Mouse (Mus musculus) regulatory T cell (primary cell): ENCODE data around the gene Map2k1.
"Not testable (repeated sequence)": the region's sequence is repeated elsewhere in the genome, so short reads cannot be mapped to it uniquely, and the experiment has no call there.

Experiments used
- in situ Hi-C: fragments of 300-600 bp; cut with MboI, MseI; formaldehyde crosslinking; loops from one replicate; pipeline ENCODE4 v1.15.1; 2025; ENCODE audit warnings: high pct_unique_total_duplicates

Gene Map2k1

DNA sequence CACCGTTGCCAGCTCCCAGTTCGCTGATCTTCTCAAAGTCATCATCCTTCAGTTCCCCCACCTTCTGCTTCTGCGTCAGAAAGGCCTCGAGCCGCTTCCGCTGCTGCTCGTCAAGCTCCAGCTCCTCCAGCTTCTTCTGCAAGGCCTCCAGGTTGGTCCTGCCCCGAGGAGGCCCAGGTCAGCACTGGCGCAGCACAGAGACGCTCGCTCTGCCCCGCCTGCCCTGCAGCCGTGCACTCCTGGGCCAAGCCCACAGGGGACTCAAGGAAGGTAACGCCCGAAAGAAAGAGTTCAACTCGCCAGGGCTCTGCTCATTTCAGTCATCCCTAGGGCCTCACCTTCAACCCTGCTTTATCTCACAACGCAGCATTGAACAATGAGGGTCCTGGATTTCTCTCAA is 39.0 kb downstream of the Map2k1 start:
- in situ Hi-C loops: no loop called here

DNA sequence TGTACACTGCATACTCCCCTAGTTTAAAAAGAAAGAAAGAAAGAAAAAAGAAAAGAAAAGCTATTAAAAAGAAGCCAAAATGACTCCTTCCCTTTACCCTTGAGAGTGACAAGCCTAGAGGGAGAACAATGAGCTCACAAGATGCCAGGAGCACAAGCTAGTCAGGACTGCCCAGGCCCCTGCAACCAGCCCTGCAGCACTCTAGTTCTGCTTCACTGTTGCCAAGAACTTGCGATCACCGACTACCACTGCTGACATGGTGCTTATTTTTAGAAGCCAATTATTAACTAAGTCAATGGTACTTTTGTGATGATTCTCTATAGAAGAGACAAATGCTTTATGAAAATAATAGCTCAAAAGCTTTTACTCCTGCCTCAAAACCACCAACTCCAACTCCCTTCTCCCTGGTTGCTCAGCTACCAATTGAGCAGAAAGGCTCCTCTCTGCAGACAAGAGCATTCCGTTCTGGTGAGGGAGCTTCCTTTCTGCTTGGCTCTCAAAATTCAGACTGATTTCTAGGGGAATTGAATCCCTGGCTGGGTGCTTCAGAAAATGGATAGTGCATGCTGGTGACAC is 45.8 kb downstream of the Map2k1 start:
- in situ Hi-C loops: no loop called here

DNA sequence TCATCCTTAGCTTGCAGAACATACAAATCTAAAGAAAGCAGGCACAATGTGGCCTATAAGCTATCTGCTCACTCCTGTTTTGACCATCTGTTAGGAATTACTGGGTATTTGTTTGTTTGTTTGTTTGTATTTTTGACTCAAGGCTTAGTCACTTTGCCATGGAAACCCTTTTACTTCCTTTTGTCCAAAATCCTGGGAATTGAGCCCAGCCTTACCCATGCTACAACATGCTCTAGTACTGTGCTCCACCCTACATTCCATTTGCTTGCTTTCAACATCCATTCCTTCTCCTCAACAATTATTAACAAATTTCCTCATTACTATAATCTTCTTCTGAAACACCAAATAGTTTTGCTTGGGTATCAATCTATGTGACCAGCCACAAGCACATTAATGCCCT is 50.6 kb downstream of the Map2k1 start:
- in situ Hi-C loops: no loop called here

DNA sequence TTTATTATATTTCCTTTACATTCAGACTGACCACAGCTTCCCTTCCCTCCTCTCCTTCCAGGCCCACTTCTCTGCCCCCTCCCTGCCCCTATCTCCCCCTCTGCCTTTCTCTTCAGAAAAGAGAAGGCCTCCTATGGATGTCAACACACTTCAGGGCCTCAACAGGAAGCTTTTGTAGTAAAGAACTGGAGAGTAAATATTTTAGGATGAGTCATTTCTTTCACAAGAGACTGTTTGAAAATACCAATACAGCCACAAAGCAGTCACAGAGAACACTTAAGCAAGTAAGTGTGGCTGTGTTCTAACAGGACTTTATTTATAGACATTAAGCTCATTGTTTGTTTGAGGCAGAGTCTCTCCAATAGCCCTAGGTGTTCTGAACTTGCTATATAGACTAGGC is 51.1 kb downstream of the Map2k1 start:
- in situ Hi-C loops: no loop called here

DNA sequence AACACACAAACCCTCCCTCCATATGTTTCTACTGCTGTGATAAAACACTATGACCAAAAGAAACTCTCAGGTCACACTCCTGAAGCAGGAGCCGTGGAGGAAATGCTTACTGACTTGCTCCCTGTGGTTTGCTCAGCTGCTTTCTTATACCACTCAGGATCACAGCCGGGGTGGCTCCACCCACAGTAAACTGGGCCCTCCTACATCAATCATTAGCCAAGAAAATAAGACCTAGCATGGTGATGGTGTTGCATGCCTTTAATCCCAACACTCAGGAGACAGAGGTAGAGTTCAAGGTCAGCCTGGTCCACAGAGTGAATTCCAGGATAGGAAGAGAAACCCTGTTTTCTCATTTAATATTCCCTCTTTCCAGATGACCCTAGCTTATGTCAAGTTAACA is 53.5 kb downstream of the Map2k1 start:
- in situ Hi-C loops: no loop called here

DNA sequence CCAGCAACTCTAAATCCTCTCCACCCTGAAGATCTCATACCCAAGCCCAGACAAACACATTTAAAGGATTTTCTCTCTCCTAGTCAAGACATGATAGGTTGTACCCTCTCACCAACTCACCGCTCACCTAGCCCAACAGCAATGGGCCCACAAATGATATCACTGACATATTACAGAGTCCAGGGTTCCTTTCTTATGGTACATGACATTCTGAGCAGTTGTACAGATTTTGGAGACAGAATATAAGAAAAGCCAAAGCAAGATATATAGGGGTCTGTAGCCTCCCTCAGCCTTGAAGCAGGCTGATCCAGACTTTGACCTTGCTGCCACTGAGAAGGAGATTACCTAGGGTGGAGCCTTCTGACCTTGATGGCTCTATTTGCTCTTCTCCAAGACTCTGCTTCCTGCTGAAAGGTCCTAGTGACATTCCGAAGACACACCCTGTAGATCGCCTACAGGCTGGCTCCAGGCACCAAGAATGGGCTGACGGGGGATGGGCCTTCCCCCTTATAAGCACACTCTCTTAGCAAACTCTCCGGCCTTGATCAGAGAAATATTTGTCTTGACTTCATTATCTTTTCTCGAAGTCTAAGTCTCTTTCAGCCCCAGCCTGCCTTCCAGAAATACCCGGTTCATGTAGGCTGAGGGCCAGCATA is 54.5 kb downstream of the Map2k1 start:
- in situ Hi-C loops: not testable (repeated sequence)

DNA sequence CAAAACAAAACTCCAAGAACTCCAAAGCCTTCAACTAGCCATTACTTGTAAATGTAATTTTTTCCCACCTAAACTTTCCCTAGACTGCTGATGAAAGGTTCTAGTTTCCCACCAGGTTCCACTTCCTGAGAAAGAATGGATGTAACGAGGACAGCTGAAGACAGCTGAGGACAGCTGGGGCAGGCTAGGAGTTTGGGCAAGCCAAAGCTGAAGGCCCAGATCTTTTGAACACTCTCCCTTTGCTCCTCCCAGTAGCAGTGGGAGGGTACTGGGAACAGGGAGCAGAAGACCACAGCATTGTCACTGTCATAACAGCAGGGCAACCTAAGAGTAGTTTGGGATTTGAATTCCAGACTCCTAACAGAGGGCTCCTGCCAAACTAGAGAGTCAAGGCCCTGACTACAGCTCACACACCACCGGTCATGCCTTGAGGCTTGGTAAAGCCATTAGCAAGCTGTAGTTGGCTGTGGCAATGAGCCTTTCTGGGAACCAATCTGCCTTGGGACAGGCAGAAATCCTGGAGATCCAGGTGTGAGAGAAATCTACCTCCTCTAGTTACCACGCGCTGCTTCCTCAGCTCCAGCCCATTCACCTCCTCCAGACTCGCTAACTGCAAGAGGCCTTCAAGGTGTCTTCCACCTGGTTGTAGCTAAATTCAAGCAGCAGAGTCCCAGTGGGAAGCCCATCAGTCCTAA is 55.2 kb downstream of the Map2k1 start:
- in situ Hi-C loops: no loop called here

DNA sequence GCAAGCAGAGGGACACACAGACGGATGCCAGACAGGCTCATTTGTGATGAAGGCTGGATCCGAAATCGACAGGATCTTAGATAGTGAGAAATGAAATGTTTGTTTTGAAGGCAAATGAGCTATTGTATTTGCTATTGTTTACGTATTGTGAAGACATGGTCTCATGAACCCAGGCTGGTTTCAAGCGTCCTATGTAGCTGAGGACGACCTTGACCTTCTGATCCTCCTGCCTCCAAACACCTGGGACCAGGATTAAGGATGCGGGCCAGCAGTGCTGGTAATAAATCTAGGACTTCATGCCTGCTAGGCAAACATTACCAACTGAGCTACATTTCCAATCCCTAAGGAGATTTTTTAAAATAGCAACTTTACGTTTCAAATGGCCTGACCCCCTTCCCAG is 55.9 kb downstream of the Map2k1 start:
- in situ Hi-C loops: no loop called here

DNA sequence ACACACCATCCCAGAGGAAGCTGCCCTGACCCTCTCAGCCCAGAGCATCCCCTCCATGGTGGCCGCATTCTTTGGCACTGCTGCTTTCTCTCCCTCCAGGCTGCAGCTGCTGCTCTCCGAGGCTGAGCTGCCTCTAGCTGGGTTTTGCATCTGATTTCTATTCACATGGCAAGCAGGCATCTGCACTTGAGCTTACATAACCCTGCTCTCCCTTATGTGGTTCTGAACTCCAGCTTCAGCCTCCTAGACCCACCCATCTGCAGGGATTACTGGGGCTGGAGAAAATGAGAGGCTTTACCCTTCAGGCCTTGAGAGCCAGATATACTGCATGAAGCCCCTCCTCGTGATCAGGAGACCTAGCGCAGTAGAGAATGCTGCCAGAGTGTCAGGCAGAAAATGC is 57.9 kb downstream of the Map2k1 start:
- in situ Hi-C loops: no loop called here

DNA sequence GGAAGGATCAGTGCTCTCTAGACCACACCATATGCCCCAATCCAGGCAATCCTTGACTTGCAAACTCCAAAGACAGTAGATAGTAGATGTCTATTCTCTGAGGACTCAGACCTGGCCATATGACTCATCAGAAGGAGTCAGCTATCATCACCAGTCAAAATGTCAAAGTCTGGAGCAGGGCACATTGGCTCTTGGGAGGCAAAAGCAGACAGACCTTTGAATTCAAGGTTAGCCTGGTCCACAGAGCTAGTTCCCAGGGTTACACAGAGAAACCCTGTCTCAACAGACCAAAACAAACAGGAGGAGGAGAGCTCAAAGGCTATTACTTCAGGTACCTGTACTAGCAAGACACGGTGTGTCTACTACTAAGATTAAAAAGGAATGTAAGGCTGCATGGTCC is 59.6 kb downstream of the Map2k1 start:
- in situ Hi-C loops: loop anchor here (5.0 kb wide), 1 partner anchor 38 kb away; no protein-coding TSS in a partner anchor

DNA sequence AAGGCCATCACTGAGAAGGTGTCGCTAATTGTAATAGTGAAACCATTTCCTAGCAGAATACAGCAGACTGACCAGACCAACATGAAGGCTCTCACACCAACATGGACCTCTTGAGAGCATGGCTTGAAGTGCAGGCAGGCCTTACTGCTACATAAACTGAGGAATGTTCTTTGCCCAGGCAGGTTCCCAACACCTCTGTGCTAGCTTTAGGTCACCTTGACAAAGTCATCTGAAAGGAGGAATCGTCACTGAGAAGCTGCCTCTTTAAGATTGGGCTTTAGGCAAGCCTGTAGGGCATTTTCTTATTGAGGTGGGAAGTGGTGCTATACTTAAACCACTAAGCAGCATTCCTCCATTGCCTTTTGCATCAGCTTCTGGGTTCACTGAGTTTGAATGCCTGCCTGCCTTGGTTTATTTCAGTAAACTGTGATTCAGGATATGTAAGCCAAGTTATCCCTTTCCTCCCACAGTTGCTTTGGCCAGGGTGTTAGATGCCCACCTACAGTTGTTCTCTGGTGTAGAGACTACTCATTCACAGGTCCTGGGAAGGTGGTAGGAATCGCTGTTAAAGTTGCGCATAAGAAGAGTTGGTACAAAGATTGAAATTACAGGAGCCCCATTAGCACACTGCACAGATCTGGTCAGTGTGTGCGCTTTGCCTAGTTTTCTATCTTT is 69.1 kb downstream of the Map2k1 start:
- in situ Hi-C loops: no loop called here

DNA sequence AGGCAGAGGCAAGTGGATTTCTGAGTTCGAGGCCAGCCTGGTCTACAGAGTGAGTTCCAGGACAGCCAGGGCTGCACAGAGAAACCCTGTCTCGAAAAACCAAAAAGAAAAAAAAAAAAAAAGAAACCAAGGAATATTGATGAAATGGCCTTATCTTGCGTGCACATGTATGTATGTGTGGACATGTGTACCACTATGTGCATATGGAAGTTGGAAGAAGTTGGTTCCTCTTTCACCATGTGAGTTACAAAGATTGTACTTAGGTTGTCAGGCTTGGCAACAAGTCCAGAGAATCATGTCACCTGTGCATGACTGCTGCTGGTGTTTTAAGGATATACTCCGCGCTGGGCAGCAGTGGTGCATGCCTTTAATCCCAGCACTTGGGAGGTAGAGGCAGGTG is 70.1 kb downstream of the Map2k1 start:
- in situ Hi-C loops: not testable (repeated sequence)

DNA sequence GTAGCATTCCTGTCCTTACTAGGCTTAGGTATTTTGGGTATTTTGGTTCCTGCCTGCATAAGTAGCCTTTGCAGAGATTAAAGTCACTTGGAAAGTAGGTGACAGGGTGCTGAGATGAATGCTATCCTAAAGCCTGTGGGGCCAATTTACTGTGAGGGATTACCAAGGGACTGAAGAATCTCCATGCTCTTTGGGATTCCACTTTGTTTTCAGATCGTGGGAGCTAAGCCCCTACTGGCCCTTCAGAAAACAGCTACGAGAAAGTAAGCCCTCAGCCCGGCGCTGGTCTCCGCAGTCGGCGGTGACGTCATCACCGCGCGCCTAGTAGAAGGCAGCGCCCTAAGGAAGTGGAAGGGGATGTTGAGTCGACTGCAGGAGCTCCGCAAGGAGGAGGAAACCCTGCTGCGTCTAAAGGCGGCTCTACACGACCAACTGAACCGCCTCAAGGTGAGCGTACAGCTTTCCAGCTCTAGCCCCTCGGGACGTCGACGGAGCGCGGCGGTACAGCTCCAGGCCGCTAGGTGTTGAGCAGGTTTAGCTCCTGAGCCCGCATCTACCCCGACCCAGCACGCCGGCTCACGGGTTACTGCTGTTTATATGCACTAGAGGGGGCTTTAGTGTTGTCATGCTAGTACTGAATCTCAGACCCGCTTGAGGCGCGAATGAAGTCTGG is 74.3 kb downstream of the Map2k1 start, which contains the start of gene Snapc5:
TSS of gene Snapc5 (plus strand) at position 301 of the 673 bp plus-strand sequence.
- in situ Hi-C loops: loop anchor here (5.0 kb wide), 1 partner anchor 73 kb away; the partner anchor contains the start of gene Map2k1

DNA sequence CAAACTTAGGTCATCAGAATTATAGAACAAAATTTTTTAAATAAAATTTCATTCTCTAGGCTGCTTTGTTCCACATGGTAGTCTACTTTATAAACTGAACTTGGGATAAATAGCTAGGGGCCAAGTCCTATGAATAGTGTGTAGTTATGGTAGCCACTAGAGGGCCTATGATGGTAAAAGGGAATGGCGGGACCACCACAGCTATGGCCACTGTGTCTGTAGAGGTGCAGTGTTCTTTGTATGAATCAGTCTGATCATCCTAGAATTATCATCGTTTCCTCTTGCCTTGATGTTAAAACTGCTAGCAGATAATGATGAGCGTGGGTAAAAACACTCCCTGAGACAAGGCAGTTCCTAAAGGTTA is 74.8 kb downstream of the Map2k1 start:
- in situ Hi-C loops: loop anchor here (5.0 kb wide), 1 partner anchor 74 kb away; the partner anchor contains the start of gene Map2k1

DNA sequence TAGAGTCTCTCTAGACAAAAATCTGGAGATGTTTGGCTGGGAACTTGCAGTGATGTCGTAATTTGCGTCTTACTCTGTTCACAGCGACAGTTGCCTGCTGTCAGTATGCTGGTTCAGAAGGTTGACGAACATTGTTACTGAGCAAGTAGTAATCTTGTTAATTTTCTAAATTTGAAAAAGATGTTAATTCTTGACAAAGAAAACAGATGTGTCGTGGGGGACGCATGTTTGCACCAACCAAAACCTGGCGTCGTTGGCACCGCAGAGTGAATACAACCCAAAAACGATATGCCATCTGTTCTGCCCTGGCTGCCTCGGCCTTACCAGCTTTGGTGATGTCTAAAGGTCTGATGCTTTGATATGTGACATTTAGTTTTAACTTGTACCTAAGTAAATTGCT is 78.1 kb downstream of the Map2k1 start:
- in situ Hi-C loops: loop anchor here (5.0 kb wide), 1 partner anchor 77 kb away; the partner anchor contains the start of gene Map2k1

DNA sequence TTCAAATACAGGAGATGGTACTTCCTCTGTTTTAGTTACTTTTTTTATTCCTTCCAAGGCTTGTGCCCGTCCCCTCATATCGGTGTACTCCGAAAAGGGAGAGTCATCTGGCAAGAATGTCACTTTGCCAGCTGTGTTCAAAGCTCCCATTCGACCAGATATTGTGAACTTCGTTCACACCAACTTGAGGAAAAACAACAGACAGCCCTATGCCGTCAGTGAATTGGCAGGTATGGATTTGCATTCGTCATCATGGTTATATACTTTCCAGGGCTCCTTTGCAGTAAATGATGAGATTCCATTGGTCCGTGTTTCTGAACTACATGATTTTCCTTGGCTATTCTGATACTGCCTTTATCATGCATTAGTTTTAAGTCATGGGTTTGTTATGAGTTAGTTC is 78.7 kb downstream of the Map2k1 start:
- in situ Hi-C loops: loop anchor here (5.0 kb wide), 2 partner anchors 78 to 108 kb away; partner anchors contain the start of genes Map2k1 and Tipin

DNA sequence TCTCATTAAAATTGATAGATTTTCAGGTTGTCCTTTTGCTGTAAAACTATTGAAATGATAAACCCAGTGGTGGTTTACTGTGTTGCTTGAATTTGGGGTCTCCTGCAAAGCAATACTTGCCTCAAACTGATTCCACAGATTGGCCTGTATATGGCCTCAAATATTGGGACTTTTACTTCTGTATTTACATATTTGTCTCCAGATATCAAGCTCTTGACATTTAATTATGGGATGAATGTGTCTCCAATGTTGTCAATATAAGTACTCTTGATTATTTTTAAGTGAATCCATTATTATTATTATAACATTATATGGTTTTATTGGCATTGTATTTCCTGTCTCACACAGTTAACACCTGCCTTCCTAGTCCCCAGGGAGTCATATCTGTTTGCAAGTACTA is 79.1 kb downstream of the Map2k1 start:
- in situ Hi-C loops: loop anchor here (5.0 kb wide), 1 partner anchor 108 kb away; the partner anchor contains the start of gene Tipin

DNA sequence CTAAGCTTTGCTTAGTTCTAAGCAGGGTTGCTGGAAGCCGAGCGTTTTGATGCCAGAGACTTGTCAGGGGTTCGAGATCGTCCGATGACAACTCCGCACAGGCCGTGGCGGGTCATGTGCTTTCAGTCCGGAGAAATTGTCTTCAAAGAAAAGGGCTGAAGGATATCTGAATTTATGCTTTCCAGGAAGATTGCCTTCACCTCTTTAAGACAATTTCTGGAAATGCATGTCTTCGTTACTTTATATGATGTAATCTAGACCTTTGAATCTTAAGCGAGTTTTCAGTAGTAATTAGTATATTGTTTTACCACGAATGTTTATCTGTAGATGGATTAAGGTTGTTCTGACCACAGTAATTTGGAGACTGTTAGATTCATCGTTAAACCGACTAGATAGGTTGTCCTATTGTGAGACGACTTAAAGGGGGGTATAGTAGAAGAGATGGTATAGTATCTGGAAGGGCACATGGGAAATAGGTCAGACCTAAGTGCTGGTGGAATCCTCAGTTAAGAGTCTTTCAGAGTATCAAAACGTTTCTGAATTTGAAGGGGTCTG is 79.7 kb downstream of the Map2k1 start:
- in situ Hi-C loops: loop anchor here (5.0 kb wide), 1 partner anchor 109 kb away; the partner anchor contains the start of gene Tipin

DNA sequence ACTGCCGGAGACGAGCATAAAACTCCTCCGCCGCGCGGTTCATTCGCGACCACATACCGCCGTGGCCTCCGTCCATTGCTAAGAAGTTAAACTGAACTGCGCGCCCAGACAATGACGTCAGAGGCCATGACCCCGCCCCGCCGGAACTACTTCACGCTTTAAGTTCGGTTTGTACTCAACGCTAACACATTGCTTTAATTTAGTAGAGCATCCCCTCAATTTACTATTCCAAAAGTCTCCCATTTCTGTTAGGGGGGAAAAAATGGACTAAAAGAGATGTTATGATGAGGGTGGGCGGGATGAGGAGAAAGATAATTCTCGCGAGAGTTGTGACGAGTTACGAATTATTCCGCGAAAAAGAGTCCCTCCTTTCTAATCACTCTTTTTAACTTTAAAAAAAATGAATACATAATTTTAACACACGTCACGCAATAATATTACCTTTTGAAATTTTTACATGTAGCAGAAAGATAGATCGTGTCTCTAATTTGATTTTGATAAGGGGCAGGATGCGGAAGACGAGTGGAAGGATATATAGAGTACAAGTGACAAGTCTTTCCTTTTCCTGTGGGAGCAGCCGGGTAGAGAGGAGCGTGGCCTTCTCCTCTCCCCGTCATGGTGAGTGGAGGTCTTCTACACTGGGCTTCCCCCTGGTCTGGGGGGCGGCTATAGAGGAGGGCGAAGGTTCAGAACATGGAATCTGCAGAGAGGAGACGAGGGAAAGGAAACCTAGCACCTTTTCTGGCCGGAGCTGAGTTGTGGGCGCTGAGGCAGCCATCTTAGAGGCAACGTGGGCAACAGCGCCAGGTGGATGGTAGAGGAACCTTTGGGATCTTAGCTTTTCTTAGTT is 80.4 kb downstream of the Map2k1 start, which contains the start of the genes Zwilch and Rpl4:
TSS of gene Zwilch (minus strand) at position 289 of the 850 bp plus-strand sequence.
TSS of gene Rpl4 (plus strand) at position 560 of the 850 bp plus-strand sequence.
- in situ Hi-C loops: loop anchor here (5.0 kb wide), 1 partner anchor 109 kb away; the partner anchor contains the start of gene Tipin
